Mouse (Mus musculus) frontal cortex, adult (tissue): ENCODE results near the gene Cd81.

Experiments
- ATAC-seq: cut with Nextera tagmentation; 2 replicates; pipeline ENCODE4 v1.9.2; 2017; ENCODE audit warnings: mild to moderate bottlenecking, moderate library complexity, mixed read lengths; ENCODE audit not compliant: low TSS enrichment

Gene Cd81

DNA sequence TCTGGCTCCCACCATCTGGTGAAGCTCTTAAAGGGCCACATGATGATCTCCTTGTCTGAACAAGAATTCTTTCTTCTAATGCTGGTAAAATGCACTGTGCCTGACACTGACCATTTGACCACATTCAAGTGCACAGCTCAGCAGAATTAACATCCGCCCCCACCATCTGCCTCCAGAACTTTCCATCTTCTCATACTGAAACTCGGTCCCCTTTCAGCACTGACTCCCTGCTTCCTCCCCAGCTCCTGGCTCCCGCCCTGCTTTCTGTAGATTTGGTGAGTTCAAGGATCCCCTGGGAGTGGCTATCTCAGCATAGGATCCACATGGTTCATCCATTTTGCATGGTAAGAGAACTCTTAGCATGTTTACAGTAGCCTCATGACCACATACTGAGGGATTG lies 31.8 kb upstream of the Cd81 start:
- no peak for ATAC-seq

DNA sequence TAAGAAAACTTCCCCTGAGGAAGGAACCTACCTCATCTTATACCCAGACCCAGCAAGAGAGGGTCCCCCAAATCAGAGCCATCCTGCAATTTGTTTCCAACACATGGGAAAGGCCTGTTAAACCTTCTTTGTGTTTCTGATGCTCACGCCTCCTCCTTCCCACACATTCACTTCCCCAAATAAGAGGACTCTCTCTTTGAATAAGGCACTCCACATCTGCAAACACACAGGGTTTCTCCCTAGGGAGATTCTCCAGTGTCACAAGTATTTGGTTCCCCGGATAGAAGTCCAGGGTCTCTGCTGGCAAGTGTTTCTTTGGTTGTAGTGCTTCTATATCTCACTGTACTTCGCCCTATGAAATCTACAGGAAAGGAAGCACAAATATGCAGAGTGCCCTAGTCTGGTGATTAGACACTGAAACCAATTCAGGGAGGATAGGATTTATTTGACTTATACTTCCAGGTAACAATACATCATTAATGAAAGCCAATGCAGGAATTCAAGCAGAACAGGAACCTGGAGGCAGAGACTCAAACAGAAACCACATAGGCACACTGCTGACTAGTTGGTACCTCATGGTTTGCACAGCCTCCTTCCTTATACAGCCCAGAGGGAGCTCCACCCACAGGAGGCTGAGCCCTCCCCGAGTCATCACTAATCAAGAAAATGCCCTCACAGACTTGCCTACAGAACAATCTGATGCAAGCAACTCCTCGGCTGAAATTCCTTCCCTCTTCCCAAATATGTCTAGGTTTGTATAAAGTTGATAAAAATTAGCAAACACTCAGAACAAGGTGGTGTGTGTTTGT lies 31.0 kb upstream of the Cd81 start:
- ATAC-seq: no peak

DNA sequence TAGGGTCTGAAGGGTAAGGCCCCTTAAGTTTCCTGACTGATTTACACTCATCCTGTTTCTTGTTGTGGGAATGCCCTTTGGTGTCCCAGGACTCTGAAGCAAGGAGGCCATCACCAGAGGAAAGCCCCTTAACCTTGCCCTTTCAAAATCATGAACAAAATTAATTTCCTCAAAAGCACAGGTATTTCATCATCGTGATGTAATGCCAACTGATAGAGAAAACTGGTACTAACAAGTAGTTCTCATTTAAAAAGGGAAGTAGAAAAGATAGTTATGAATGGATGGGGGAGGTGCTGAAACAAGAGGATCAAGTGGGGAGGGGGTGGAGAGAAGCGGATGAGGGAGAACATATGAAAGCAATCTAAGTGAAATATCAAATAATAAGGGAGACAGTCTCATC lies 29.0 kb upstream of the Cd81 start:
- no peak for ATAC-seq

DNA sequence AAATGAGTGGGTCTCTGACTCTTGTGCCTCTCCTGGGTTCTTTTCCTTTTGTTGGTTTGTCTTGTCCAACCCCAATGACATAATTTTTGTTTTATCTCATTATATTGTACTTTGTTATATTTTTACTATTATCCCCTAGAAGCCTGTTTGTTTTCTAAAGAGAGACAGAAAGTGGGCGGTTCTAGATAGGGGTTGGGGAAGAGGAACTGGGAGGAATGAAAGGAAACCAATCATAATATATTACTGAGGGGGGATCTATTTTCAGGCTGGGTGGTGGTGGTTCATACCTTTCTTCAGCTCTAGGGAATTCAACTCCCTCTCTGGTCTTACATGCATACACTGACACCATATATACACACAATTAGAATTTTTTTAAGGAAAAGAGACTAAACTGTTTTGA lies 28.2 kb upstream of the Cd81 start:
- ATAC-seq: no peak

DNA sequence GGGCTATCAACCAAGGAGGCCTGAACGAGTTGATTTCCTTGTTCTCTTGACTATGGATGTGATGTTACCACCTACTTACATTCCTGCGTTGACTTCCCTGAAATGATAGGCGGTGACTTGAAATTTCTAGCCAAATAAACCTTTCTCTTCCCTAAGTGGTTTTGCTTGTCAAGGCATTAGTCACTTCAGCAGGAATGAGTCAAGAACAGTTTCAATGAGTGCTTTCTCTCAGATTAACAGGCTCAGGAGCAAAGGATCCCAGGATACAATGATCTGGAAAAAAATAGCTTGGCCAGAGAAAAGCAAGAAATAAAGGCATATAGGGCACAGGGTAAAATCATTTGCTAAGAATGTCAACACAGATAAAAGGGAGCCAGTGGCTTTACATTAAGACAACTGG lies 27.0 kb upstream of the Cd81 start:
- no peak for ATAC-seq

DNA sequence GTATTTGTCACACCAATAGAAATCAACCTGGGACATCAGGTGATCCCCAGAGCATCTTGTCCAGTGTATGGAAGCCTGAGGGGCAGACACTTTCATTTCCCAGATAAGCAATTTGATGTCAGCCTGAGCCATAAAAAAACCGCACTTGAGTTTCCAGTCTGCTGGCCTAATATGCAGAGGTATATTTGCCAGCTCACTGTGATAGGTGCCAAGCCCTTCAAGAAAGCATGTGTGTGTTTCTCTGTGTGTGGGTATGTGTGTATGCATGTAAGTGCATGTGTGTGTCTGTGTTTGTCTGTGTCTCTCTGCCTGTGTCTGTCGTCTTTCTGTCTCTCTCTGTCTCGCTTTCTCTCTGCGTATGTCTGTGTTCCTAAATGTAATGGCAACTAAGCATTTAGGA lies 25.3 kb upstream of the Cd81 start:
- no peak for ATAC-seq

DNA sequence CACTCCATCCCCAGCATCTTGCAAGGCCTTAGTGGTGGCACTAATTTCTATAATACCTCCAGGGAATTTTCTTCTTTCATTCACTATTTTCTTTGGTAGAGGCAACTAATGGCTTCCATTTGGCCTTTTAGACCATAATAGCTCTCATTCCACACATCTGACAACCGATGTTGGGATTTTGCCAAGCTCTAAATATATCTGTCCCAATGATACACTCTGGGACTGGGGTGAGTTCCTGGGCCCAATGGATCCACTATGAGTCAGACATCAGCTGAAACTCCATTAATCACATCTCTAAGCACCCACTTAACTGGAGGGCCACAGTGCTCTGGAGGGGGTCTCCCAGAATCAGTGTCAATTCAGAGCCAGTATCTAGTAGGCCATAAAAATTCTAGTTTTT lies 20.7 kb upstream of the Cd81 start:
- no peak for ATAC-seq

DNA sequence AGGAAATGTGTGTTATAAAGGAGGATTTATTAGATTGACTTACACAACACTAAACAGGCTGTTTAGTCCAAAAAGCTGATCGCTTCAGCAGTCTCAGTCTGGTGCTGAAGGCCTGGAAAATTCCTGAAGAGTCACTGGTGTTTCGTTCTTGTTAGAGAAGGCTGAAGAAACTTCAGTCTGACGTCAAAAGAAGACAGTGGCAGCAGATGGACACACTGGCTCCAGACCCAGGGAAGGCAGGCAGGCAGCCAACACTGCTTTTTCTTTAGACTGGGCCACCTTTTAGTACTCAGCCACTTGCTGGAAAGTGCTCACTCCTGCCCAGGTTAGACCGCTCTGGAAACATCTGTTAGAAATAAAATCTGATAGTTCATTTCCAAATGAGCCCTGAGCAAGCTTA lies 19.0 kb upstream of the Cd81 start:
- peak; percentile 52; the same call in 1 of the 2 replicates for ATAC-seq

DNA sequence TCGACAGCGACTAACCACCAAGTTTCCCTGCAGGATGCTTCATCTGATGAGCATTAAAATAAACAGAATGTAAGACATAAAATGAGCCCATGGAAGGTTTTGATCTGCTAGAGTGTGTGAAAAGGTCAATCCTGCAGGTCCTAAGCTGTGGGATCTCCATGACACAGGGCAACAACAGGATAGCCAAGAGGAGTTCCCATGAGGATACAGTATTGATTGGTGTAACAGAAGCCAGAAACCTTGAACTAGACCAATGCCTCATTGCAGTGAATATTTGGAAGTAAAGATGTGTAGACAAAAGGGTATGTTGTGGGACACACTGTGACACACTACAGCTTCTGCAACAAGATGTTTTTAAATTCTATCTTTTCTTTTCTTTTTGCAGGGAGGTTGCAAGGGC lies 18.4 kb upstream of the Cd81 start:
- ATAC-seq: no peak

DNA sequence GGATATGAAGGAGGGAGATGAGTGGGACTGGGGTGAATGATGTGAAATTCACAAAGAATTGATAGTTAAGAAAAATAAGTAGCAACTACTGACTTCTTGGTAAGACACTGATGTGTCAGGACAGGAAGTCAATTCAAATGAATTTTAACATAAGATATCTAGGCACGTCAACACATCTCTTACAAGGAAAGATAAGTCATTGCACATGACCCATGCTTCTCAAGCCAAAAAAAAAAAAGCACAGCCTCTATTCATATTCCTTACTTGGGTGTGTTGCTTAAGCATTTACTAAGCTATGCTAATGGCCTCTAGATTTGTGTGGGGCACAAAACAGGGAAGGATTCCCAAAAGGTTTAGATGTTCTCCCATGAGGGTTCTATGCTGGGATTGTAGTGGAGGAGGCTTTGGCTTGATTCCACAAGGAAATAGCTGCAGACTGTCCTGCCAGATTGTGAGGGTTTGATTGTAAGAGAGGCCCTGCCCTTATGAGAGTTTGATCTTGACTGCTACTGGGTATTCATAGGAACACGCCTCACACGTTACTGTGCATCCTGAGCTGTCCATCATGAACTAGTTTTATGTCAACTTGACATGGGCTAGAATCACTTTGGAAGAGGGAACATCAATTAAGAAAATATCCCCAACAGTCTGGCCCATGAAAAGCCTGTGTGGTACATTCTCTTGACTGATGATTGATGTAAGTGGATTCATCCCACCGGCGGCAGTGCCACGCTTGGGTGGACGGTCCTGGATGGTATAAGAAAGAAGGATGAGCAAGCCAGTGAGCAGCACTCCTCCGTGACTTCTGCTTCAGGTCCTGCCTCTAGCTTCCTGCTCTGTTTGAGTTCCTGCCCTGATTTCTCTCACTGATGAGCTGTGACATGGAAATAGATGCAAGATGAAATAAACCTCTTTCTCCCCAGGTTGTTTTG lies 17.8 kb upstream of the Cd81 start:
- ATAC-seq: no peak

DNA sequence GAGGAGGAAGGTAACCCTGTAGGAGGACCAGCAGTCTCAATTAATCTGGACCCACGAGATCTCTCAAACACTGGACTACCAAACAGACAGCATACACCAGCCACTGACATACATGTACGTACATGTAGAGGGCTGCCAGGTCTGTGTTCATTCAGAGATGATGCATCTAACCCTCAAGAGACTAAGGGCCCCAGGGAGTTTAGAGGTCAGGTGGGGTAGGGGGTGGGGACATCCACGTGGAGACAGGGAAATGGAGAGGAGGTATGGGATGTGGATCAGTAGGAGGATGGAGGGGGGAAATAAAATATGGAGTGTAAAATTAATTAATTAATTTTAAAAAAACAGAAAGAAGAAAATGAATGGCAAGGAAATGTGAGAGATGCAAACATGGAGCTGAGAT lies 15.8 kb upstream of the Cd81 start:
- no peak for ATAC-seq

DNA sequence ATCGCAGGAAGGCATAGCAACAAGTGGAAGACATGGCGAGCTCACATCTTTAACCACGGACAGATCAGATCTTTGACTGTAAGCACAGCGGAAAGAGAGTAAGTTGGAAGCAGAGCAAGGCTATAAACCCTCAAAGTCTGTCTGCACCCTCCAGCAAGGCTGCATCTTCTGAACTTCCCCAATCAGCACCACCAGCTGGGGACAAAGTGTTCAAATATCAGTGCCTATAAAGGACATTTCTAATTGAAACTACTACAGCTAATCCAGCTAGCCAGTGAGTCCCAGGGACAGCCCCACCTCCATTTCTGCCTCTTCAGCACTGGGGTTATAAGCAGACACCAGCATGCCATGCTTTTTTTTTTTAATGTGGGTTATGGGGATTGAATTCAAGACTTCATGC lies 15.2 kb upstream of the Cd81 start:
- no peak for ATAC-seq

DNA sequence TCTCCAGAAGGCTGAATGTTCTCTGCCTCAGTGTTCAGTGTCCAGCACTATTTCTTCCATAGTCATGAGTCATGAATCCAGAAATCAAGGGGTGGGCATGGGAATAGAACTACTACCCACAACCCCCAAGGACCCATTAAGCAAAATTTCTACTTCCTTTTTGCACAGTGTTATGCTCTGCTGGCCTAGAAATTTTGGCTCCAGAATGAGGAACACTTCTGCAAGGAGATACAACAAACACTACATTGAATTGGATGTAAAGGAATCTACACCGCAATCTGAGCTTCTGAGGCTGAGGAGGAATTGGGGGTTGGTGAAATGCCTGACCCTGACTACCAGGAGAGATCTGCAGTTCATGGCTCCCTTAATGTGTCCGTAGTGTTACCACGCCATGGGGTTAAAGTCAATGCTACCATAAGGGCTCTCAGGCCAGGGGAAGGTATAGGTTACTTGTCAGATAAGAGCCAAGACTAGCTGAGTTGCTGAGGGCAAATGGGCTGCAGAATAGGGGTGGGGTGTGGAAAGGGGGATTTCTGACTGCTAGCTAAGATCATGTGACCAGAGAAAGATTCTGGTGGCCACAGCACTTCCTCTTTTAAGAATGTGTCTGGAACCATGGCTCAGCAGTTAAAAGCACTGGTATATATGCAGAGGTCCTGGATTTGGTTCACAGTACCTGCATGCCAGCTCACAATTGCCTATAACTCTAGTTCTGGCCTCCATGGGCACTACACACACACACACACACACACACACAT lies 14.2 kb upstream of the Cd81 start:
- ATAC-seq: no peak

DNA sequence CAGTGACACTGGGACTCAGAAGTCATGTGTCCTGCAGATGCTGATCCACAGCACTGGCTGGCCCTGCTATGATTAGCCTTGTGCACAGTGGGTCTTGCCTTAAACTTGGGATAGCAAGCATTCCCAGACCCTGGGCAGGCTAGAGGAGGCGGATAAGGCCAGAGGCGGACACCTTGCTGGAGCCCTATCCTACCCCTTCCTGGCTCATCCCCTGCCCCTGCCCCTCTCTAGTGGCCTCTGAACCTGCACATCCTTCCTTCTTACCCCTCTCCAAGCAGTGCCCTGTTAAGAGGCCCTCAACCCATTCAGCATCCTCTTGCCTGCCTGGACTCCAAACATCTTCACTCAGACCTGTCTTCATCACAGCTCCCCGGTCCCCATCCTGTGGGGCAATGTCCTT lies 12.0 kb upstream of the Cd81 start:
- ATAC-seq: no peak

DNA sequence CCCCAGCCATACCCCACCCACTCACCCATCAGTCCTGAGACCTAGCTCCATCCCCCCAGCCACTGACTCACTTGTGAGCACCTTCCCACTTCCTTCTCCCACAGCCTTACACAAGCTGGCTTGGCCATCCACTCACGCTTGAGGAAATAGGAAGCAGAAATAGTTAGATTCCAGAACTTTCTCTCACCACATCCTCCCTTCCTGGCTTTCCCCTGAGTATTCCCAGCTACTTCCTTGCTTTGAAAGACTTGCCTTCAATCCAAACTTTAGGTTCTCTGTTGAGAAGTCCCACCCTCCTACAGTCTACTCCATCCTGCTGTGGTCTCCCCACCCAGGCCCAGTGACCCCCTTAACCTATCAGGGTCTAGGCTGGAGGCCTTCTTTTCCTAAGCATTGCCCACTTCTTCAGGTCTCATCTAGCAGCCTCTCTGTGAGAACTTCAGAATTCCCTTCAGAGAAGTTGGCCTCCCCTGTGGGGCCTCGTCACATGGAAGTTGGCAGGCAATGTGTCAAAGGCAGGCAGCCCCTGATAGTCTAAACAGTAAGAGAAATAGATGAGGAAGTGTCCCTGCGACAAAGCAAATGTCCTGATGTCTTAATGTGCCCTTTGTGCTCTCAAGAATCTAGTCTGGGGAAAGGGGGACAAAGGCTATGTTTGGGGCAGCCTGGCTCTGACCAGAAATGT lies 11.3 kb upstream of the Cd81 start:
- no peak for ATAC-seq

DNA sequence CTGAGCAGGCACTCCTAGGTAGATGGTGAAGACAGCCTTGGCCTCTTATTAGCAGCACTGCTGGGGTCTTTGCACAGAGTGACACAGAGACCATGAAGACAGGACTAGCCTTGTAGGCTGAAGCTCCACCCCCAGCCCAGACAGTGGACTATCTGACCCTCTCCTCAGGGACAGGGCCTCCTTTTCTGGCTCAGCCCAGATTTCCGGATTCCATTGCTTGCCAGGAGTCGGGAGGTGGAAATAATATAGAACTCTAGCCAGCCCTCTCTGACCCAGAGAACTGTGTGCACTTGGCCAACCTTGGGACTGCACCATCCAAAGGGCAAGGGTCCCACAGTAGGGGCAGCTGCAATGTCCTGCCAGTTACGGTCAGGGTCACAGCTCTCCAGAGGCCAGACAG lies 10.4 kb upstream of the Cd81 start:
- ATAC-seq: no peak

DNA sequence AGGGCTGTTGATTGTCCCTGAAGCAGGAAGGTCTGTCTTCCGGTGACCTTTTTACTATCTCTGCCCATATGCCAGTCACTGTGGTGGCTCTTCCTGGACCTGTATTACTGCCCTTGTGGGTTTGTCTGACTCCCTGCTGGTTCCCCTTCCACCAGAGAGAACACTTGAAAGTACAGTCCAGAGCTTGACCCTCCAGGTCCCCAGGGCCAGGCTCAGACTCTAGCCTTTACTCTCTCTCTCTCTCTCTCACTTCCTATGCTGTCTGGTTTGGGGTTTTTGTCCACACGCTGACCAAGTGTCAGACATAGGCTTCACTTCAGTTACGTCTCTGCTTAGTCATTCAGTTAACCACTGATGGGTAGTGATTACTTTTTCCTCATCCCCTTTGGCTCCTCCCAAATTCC lies 9.6 kb upstream of the Cd81 start:
- ATAC-seq: no peak; the same call in 1 of the 2 replicates

DNA sequence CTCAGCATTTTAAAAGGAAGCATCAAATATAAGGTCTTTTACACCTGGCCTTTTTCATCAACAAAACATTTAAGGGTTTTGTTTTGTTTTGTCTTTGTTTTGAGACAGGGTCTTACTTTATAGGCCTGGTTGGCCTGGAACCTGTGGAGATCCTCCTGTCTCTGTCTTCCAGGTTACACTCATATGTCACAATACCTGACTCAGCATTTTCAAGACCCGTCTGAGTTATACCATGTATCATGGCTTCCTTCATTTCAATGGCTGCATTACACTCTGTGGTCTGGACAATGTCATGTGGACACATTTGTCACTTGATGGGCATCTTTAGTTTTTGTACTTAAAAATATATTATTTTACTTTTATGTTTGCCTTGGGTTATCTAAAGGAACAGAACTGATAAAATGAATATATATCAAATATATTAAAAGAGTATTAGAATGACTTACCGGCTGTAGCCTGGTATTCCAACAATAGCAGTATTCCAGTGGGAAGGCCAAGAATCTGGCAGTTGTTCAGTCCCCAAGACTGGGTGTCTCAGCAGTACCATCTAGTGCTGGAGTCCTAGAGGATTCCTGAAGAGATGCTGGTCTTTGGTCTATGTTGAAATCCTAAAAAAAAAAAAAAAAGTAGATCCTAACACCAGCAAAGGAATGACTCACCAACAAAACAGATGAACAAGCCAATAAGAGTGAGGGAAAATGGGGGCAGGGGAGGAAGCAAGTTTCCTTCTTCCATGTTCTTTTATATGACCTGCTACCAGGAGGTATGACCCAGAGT lies 8.3 kb upstream of the Cd81 start:
- no peak for ATAC-seq

DNA sequence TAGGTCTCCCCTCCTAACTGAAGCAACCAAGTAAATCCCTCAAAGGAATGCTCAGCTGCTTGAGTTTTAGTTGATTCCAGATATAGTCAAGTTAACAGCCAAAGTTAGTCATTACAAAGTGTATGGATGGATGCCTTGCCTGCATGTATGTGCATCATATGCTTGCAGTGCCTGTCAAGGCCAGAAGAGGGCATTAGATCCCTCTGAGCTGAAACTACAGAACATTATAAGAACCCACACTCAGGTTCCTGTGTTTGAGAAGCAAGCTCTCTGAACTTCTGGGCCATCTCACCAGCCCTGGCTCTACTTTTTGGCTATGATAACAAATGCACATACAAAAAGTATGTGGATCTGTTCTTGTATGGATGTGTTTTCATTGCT lies 7.7 kb upstream of the Cd81 start:
- no peak for ATAC-seq

DNA sequence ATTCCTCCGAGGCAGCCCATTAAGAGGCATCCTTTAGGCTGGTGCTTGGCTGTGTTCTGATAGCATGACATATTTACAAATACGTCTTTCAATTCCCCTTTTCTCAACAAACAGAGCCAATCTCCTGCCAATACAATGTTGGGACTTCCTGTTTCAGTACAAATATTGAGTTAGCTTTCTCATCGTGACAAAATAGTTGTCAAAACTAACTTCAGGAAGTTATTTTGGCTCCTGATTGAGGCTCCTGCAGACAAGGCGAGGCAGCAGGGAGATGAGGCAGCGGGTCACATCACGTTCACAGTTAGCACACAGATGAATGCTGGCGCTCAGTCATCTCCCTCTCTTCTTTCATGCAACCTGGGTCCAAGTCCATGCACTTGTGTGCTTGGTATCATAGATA lies 6.2 kb upstream of the Cd81 start:
- ATAC-seq: no peak

DNA sequence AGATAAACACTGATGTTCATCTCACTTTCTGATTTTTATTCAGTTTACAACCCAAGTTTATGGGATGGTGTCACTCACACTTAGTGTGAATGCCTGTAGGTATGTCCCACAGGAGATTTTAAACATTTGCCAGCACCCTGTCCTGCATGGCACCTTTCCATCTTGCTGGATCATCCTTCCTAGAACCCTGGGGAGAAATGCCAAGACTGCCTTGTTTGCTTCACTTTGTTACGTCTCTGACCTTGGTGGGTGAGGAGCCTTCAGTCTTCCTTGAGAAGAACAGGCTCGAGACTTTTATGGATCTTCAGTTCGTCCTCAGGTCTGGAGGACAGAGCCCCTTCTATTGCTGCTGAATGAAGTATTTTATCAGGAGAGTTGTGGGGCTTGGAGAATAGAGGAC lies 3.2 kb upstream of the Cd81 start:
- no peak for ATAC-seq
